Mouse (Mus musculus): ENCODE data around the gene Gm12216. TPM values are rescaled to one million over a fixed set of nuclear protein-coding genes. Genes with fewer than 3 reads are reported as not detected.

Gm12216 gene
- polyA plus RNA-seq, 1 experiment from 2014 or later: 0.40 TPM

DNA sequence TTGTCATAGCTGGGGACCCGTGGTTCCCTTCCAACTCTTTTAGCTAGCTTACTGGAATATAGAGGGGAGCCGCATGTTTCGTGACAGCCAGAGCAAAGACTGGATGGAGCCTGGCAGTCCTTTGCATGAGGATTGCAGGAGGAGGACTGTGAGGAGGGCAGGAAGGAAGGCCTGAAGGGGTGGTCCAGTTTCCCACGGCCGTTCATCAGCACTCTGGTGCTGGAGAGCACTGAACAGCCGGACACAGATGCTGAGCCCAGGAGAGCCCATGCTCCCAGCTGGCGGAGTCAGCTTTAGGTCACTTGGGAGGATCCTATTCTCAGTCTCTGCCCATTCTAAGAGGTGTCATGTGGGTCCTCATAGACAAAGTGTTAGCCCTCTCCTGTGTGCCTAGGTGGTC is 77.1 kb downstream of the Gm12216 start:
- Histone ChIP-seq H3K9ac (ENCODE audit: low read depth, low read length) (no peak overlapping the region), H3K9me3 (ENCODE audit: control insufficient read depth, low read length) (no peaks in the 10 kb centered on the region), H3K4me1 (ENCODE audit: control insufficient read depth, insufficient read depth, low read depth, low read length) (no peaks in the 10 kb centered on the region), H3K27ac (ENCODE audit: low read depth, low read length) (no peak overlapping the region), H3K36me3 (ENCODE audit: control insufficient read depth, insufficient read depth, low read length) (no peaks in the 10 kb centered on the region), H3K4me2 (ENCODE audit: low read length) (no peak overlapping the region), H3K27me3 (replicated peaks; ENCODE audit: control insufficient read depth, insufficient read depth, low read length) (no peaks in the 10 kb centered on the region), H3K4me3 (ENCODE audit: low read length) (no peak overlapping the region)
- WGBS: 91% methylated on average over 7 of the region's 7 CpGs
- no peak for ATAC-seq

DNA sequence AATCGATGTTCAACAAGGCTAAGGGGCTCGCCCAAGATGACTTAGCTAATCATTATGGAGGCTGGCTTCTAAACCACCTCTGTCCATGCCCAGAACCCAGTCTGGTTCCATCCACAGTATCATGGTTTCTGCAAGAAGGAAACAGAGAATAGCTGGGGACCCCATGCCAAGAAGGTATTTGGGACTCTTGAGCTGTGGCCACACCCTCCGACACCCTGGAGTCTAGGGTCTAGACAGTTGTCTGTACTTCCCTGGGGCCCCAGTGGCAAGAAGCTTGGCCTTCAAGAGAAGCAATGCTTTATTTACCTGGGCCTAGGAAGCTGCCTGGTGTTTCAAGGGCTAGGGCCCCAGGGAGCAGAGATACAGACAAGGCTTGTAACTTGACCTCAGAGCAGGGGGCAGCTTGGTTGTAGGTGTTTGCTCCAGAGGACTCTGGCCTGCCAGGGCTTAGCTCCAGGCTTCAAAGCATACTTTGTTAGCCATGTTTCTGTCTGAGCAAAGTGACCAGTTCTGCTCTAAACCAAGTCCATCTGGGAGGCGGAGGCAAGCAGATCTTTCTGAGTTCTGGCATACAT is 77.8 kb downstream of the Gm12216 start:
- no peak for ATAC-seq
- no peak overlapping the region for H3K27ac ChIP-seq (ENCODE audit: low read depth, low read length)
- no peak overlapping the region for H3K4me3 ChIP-seq (ENCODE audit: low read length)
- H3K9me3 ChIP-seq (ENCODE audit: control insufficient read depth, low read length): no peaks in the 10 kb centered on the region
- H3K4me2 ChIP-seq (ENCODE audit: low read length): no peak overlapping the region
- no peaks in the 10 kb centered on the region for H3K36me3 ChIP-seq (ENCODE audit: control insufficient read depth, insufficient read depth, low read length)
- WGBS: 95% methylated on average over 4 of the region's 4 CpGs
- no peaks in the 10 kb centered on the region for H3K27me3 ChIP-seq (replicated peaks; ENCODE audit: control insufficient read depth, insufficient read depth, low read length)
- no peaks in the 10 kb centered on the region for H3K4me1 ChIP-seq (ENCODE audit: control insufficient read depth, insufficient read depth, low read depth, low read length)
- no peak overlapping the region for H3K9ac ChIP-seq (ENCODE audit: low read depth, low read length)

DNA sequence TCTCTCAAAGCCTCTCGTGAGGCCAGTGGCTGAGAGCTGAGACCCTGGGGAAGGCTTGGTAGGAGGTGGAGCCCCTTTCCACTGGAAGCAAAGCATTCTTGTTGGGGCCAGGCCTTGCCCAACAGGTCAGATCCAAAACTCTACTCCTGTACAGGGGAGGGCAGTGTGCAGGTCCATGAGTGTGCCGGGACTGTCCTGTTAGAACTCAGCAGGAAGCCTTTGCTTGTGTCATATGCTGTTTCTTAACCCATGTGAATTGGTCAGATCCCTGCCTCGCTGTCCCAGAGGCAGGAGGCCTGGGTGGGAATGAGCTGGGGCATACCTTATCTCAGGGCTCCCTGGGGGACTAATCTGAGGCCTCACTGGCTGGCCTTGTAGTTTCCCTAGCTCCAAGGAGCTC is 78.8 kb downstream of the Gm12216 start:
- Histone ChIP-seq H3K4me2 (ENCODE audit: low read length) (no peak overlapping the region), H3K4me1 (ENCODE audit: control insufficient read depth, insufficient read depth, low read depth, low read length) (no peaks in the 10 kb centered on the region), H3K27me3 (replicated peaks; ENCODE audit: control insufficient read depth, insufficient read depth, low read length) (no peaks in the 10 kb centered on the region), H3K27ac (ENCODE audit: low read depth, low read length) (no peak overlapping the region), H3K9me3 (ENCODE audit: control insufficient read depth, low read length) (no peaks in the 10 kb centered on the region), H3K9ac (ENCODE audit: low read depth, low read length) (no peak overlapping the region), H3K36me3 (ENCODE audit: control insufficient read depth, insufficient read depth, low read length) (no peaks in the 10 kb centered on the region), H3K4me3 (ENCODE audit: low read length) (no peak overlapping the region)
- ATAC-seq: no peak
- 61% methylated on average over 3 of the region's 3 CpGs for WGBS

DNA sequence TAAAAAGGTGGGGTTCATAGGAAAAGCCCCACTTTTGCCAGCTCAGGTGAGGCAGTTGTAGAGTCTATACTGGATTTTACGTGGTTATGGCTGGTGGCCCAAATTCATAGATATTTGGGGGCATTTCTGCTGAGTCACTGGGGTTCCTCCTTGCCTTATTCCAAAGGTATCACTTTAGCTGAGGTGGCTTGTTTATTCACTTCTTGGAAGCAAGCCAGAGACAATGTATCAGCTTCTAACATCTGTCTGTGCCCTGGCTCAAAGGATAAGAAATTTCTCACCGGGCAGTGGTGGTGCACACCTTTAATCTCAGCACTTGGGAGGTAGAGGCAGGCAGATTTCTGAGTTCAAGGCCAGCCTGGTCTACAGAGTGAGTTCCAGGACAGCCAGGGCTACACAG is 79.2 kb downstream of the Gm12216 start:
- no peak overlapping the region for H3K9ac ChIP-seq (ENCODE audit: low read depth, low read length)
- H3K4me1 ChIP-seq (ENCODE audit: control insufficient read depth, insufficient read depth, low read depth, low read length): no peaks in the 10 kb centered on the region
- no peak for ATAC-seq
- H3K9me3 ChIP-seq (ENCODE audit: control insufficient read depth, low read length): no peaks in the 10 kb centered on the region
- no peaks in the 10 kb centered on the region for H3K27me3 ChIP-seq (replicated peaks; ENCODE audit: control insufficient read depth, insufficient read depth, low read length)
- H3K27ac ChIP-seq (ENCODE audit: low read depth, low read length): no peak overlapping the region
- WGBS: 88% methylated on average over 2 of the region's 2 CpGs
- no peak overlapping the region for H3K4me2 ChIP-seq (ENCODE audit: low read length)
- H3K36me3 ChIP-seq (ENCODE audit: control insufficient read depth, insufficient read depth, low read length): no peaks in the 10 kb centered on the region
- H3K4me3 ChIP-seq (ENCODE audit: low read length): no peak overlapping the region

DNA sequence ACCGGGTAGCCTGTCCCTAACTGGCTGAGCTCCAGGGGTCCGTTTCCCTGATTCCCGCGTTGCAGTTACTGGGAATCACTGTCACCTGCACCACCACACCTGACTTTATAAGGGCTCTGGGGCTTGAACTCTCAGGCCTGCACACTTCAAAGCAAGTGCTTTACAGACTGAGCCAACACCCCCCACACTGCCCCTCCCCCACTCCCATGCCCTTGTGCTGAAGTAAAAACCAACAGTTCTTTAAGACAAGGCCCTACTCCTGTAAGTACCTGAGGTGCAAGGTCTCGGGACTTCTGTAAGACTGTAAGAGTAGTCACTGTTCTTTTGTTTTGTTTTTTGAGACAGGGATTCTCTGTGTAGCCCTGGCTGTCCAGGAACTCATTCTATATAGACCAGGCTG is 80.6 kb downstream of the Gm12216 start:
- Histone ChIP-seq H3K9ac (ENCODE audit: low read depth, low read length) (no peak overlapping the region), H3K4me3 (ENCODE audit: low read length) (no peak overlapping the region), H3K36me3 (ENCODE audit: control insufficient read depth, insufficient read depth, low read length) (no peaks in the 10 kb centered on the region), H3K4me2 (ENCODE audit: low read length) (no peak overlapping the region), H3K27me3 (replicated peaks; ENCODE audit: control insufficient read depth, insufficient read depth, low read length) (no peaks in the 10 kb centered on the region), H3K9me3 (ENCODE audit: control insufficient read depth, low read length) (no peaks in the 10 kb centered on the region), H3K27ac (ENCODE audit: low read depth, low read length) (no peak overlapping the region), H3K4me1 (ENCODE audit: control insufficient read depth, insufficient read depth, low read depth, low read length) (no peaks in the 10 kb centered on the region)
- ATAC-seq: no peak
- WGBS: 80% methylated on average over 5 of the region's 5 CpGs

DNA sequence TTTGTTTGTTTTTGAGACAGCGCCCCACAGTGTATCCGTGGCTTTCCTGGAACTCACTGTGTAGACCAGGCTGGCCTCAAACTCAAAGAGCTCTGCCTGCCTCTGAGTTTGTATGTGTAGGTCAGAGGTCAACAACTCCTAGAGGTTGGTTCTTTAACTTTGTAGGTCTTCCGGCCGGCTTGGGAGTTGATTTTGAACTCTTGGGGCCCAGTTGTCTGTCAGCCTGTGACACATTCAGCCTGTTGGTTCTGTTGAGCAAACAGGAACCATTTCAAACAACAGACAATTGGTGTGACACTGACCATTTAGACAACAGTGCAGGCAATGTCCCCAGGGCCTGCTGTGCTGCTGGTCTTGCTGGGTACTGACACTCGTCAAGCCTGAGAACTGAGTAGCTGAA is 81.3 kb downstream of the Gm12216 start:
- Histone ChIP-seq H3K9ac (ENCODE audit: low read depth, low read length) (no peak overlapping the region), H3K4me2 (ENCODE audit: low read length) (no peak overlapping the region), H3K27me3 (replicated peaks; ENCODE audit: control insufficient read depth, insufficient read depth, low read length) (no peaks in the 10 kb centered on the region), H3K4me1 (ENCODE audit: control insufficient read depth, insufficient read depth, low read depth, low read length) (no peaks in the 10 kb centered on the region), H3K36me3 (ENCODE audit: control insufficient read depth, insufficient read depth, low read length) (no peaks in the 10 kb centered on the region), H3K9me3 (ENCODE audit: control insufficient read depth, low read length) (no peaks in the 10 kb centered on the region), H3K27ac (ENCODE audit: low read depth, low read length) (no peak overlapping the region), H3K4me3 (ENCODE audit: low read length) (no peak overlapping the region)
- no peak for ATAC-seq
- 58% methylated on average over 5 of the region's 5 CpGs for WGBS

DNA sequence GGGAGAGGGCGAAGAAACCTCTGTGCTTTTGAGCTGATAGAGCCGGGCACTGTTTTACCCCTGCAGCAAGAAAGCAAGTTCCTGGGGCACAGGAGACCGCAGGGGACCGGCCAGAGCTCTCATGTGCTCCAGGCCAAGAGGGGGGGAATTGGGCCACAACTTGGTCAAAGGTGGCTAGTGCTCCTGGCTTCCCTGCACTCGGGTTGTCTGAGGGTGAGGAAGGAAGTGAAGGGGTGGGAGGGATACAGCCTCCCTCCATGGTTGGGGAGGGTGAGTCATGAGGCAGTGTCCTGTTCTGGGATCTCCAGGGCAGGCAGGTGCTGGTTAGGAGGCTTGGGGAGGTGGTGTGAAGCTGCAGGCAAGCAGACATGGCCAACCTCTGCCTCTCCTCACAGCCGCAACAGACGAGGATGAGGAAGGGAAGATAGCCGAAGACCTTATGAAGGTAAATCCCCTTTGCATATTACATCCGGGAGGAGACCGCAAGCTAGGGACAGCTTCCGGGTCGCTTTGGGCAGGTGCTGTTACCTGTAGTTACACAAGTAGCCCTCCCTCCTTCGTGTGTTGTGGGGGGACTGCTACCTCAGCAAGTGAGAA is 84.3 kb downstream of the Gm12216 start:
- H3K36me3 ChIP-seq (ENCODE audit: control insufficient read depth, insufficient read depth, low read length): no peaks in the 10 kb centered on the region
- ATAC-seq: no peak
- no peak overlapping the region for H3K4me3 ChIP-seq (ENCODE audit: low read length)
- no peaks in the 10 kb centered on the region for H3K4me1 ChIP-seq (ENCODE audit: control insufficient read depth, insufficient read depth, low read depth, low read length)
- no peak overlapping the region for H3K27ac ChIP-seq (ENCODE audit: low read depth, low read length)
- H3K9me3 ChIP-seq (ENCODE audit: control insufficient read depth, low read length): no peaks in the 10 kb centered on the region
- 90% methylated on average over 13 of the region's 13 CpGs for WGBS
- H3K9ac ChIP-seq (ENCODE audit: low read depth, low read length): no peak overlapping the region
- H3K4me2 ChIP-seq (ENCODE audit: low read length): no peak overlapping the region
- peaks cover 4% of the 10 kb centered on the region for H3K27me3 ChIP-seq (replicated peaks; ENCODE audit: control insufficient read depth, insufficient read depth, low read length)

DNA sequence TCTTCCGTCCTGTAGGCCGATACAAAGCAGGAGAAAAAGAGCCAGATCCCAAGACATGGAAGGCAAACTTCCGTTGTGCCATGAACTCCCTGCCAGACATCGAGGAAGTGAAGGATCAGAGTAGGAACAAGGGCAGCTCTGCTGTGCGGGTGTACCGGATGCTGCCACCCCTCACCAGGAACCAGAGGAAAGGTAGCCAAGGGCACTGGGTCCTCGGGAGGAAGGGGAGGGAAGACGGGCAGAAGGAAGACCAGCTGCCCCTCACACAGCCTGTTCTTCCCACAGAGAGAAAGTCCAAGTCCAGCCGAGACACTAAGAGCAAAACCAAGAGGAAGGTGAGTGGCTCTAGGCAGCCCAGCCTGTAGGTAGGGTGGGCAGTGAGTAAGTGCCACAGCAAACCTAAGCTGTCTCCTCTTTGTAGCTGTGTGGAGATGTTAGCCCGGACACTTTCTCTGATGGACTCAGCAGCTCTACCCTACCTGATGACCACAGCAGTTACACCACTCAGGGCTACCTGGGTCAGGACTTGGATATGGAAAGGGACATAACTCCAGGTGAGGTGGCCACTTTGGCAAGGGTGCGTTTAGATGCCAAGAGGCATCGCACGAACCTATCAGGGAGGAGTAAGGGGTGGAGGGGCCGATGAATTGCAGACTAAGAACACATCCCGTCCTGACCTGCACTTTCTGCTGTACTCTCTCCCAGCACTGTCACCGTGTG is 85.3 kb downstream of the Gm12216 start:
- no peak overlapping the region for H3K4me3 ChIP-seq (ENCODE audit: low read length)
- no peak overlapping the region for H3K27ac ChIP-seq (ENCODE audit: low read depth, low read length)
- H3K9ac ChIP-seq (ENCODE audit: low read depth, low read length): no peak overlapping the region
- no peak overlapping the region for H3K4me2 ChIP-seq (ENCODE audit: low read length)
- peaks cover 4% of the 10 kb centered on the region; the same call in 1 of the 2 replicates for H3K4me1 ChIP-seq (ENCODE audit: control insufficient read depth, insufficient read depth, low read depth, low read length)
- peaks cover 5% of the 10 kb centered on the region for H3K27me3 ChIP-seq (replicated peaks; ENCODE audit: control insufficient read depth, insufficient read depth, low read length)
- ATAC-seq: no peak
- H3K36me3 ChIP-seq (ENCODE audit: control insufficient read depth, insufficient read depth, low read length): no peaks in the 10 kb centered on the region
- 94% methylated on average over 16 of the region's 16 CpGs for WGBS
- no peaks in the 10 kb centered on the region for H3K9me3 ChIP-seq (ENCODE audit: control insufficient read depth, low read length)

DNA sequence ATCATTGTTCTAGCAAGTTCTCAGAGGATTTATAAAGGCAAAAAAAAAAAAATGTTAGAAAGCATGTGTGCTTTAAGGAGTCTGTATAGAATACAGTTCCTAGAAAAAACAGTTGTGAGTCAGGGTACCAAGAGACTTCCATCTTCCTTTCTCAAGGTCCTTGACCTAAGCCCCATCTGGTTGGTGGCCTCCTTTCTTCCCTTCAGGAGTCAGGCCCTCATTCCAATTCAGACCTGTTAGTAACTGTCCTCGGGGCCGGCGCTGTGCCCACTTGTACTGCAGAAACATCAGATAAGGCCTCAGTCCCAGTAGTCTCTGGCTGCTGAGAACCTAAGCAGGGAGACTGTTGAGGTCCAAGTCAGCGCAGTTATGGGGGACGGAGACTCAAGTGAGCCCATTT is 86.0 kb downstream of the Gm12216 start, which contains the start of gene Gm17334:
Gm17334 (minus strand) TSS at position 101 of the 400 bp plus-strand sequence.
- Histone ChIP-seq H3K9ac (ENCODE audit: low read depth, low read length) (no peak within 1 kb of the TSS), H3K9me3 (ENCODE audit: control insufficient read depth, low read length) (no peaks in the 10 kb centered on the region), H3K4me1 (ENCODE audit: control insufficient read depth, insufficient read depth, low read depth, low read length) (peaks cover 4% of the 10 kb centered on the region; the same call in 1 of the 2 replicates), H3K27me3 (replicated peaks; ENCODE audit: control insufficient read depth, insufficient read depth, low read length) (peaks cover 6% of the 10 kb centered on the region), H3K4me3 (ENCODE audit: low read length) (no peak within 1 kb of the TSS), H3K4me2 (ENCODE audit: low read length) (no peak within 1 kb of the TSS), H3K27ac (ENCODE audit: low read depth, low read length) (no peak within 1 kb of the TSS), H3K36me3 (ENCODE audit: control insufficient read depth, insufficient read depth, low read length) (no peaks in the 10 kb centered on the region)
- WGBS: 93% methylated on average over 5 of the region's 5 CpGs
- ATAC-seq: no peak

Measured in hindbrain, embryonic 16.5 days (tissue).